Comparison of ENCODE assay signal across 12 mouse cellular contexts in the genomic region with DNA sequence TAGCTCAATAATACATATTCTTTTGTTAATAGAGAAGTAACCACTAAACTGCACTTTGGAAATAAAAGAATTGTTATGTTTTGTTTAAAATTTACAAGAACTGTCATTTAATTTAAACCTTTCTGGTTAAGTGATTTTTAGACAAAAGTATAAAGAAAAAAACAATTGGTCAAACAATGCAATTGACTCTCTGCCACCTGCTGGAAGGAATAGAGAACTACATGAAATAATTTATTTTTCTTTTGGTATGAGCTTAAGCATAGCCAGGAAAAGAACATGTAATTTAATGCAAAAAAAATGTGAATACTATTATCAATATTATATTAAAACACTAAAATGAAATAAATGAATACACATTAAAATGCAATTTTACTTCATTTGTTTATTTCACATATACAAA.
DNase-seq lines count a peak whose midpoint lies in the region; ATAC-seq and TF ChIP-seq lines count a peak whose summit lies in the region.
"Had no signal": no experiment of that assay in that cellular context is flagged by ENCODE, and none has a peak within 500 bp of the region (broad histone marks: within the 10 kb centered on the region; RNA-seq: fewer than 3 reads in every experiment).

No protein-coding gene starts in this region.

- no peak for TF ChIP-seq POLR2A in MEL (IDR thresholded peaks at IDR 0.05; ENCODE audit: control insufficient read depth in 1 of 2, insufficient read depth in 1 of 2, low read depth in 1 of 2, low read length in 2 of 2, poor library complexity in 1 of 2)

- H3K9ac ChIP-seq in intestine, postnatal 0 days (ENCODE audit: low read depth, low read length) = no peak overlapping the region
- no peak overlapping the region for H3K9ac ChIP-seq in intestine, embryonic 15.5 days
- H3K9ac ChIP-seq in MEL (ENCODE audit: control insufficient read depth, low read depth, low read length, poor library complexity, severe bottlenecking) = no peak overlapping the region
- no peak overlapping the region for H3K9ac ChIP-seq in embryonic facial prominence, embryonic 14.5 days (ENCODE audit: low read depth, low read length)
- H3K9ac ChIP-seq: limb, embryonic 13.5 days; neural tube, embryonic 12.5 days had no signal

- no peak for TF ChIP-seq EP300 in MEL (IDR thresholded peaks at IDR 0.05; ENCODE audit: low read depth in 1 of 2, low read length in 2 of 2)

- no peaks in the 10 kb centered on the region for H3K79me2 ChIP-seq in MEL (ENCODE audit: control insufficient read depth, insufficient read depth, low read length, poor library complexity)

- no peak overlapping the region for H3K4me3 ChIP-seq in intestine, postnatal 0 days (ENCODE audit: low read depth, low read length)
- no peak overlapping the region for H3K4me3 ChIP-seq in intestine, embryonic 15.5 days (replicated peaks)
- no peak overlapping the region for H3K4me3 ChIP-seq in MEL (ENCODE audit: control insufficient read depth in 1 of 2, insufficient read depth in 1 of 2, low read depth in 2 of 2, low read length in 2 of 2)
- no peak overlapping the region for H3K4me3 ChIP-seq in embryonic facial prominence, embryonic 14.5 days (ENCODE audit: low read depth, low read length)
- H3K4me3 ChIP-seq: erythroblast, embryonic 14.5 days; limb, embryonic 13.5 days; neural tube, embryonic 12.5 days had no signal

- DNase-seq in A20 (ENCODE audit: low read depth, low spot score) (peak; percentile 37), MEL (ENCODE audit: low read depth, low spot score) (peak; percentile 26)
- DNase-seq in embryonic facial prominence, embryonic 14.5 days (ENCODE audit: low spot score) = peak; percentile 42
- no peak for DNase-seq in spleen, postnatal 14 days (ENCODE audit: low spot score in 2 of 2)
- no peak for DNase-seq in layer of hippocampus, postnatal 25 days (ENCODE audit: extremely low spot score in 1 of 2, low spot score in 1 of 2)
- DNase-seq: heart, postnatal 36 days; thymus, postnatal 14 days had no signal

- H3K9me3 ChIP-seq in intestine, postnatal 0 days (ENCODE audit: control insufficient read depth) = no peaks in the 10 kb centered on the region
- H3K9me3 ChIP-seq in intestine, embryonic 15.5 days = no peaks in the 10 kb centered on the region
- H3K9me3 ChIP-seq in MEL (replicated peaks; ENCODE audit: insufficient read depth, low read length) = no peaks in the 10 kb centered on the region
- H3K9me3 ChIP-seq in embryonic facial prominence, embryonic 14.5 days (ENCODE audit: control insufficient read depth, low read length) = no peaks in the 10 kb centered on the region
- H3K9me3 ChIP-seq: limb, embryonic 13.5 days; neural tube, embryonic 12.5 days had no signal

- no peak for ATAC-seq in intestine, postnatal 0 days
- ATAC-seq in intestine, embryonic 15.5 days = no peak
- no peak for ATAC-seq in embryonic facial prominence, embryonic 14.5 days (ENCODE audit: low read depth)

- TF ChIP-seq RAD21 in MEL (IDR thresholded peaks at IDR 0.05; ENCODE audit: low read depth, low read length) = peak; percentile 66

- H3K4me2 ChIP-seq in intestine, postnatal 0 days (replicated peaks; ENCODE audit: low read depth) = no peak overlapping the region
- H3K4me2 ChIP-seq in intestine, embryonic 15.5 days (replicated peaks) = no peak overlapping the region
- no peak overlapping the region for H3K4me2 ChIP-seq in embryonic facial prominence, embryonic 14.5 days (ENCODE audit: low read depth, low read length)
- H3K4me2 ChIP-seq: limb, embryonic 13.5 days; neural tube, embryonic 12.5 days had no signal

- H3K27ac ChIP-seq in intestine, postnatal 0 days (ENCODE audit: low read depth, low read length) = no peak overlapping the region
- H3K27ac ChIP-seq in intestine, embryonic 15.5 days = no peak overlapping the region
- no peak overlapping the region for H3K27ac ChIP-seq in MEL (ENCODE audit: control insufficient read depth, low read depth, low read length)
- H3K27ac ChIP-seq in embryonic facial prominence, embryonic 14.5 days (replicated peaks; ENCODE audit: low read depth, low read length) = no peak overlapping the region
- H3K27ac ChIP-seq: limb, embryonic 13.5 days; neural tube, embryonic 12.5 days had no signal

- H3K36me3 ChIP-seq in intestine, postnatal 0 days (ENCODE audit: control insufficient read depth, insufficient read depth) = no peaks in the 10 kb centered on the region
- no peaks in the 10 kb centered on the region for H3K36me3 ChIP-seq in intestine, embryonic 15.5 days
- no peaks in the 10 kb centered on the region for H3K36me3 ChIP-seq in MEL (ENCODE audit: control insufficient read depth in 1 of 2, insufficient read depth in 2 of 2, low read length in 2 of 2)
- H3K36me3 ChIP-seq in embryonic facial prominence, embryonic 14.5 days (ENCODE audit: control insufficient read depth, insufficient read depth, low read length) = no peaks in the 10 kb centered on the region
- H3K36me3 ChIP-seq: limb, embryonic 13.5 days; neural tube, embryonic 12.5 days had no signal

- H3K4me1 ChIP-seq in intestine, postnatal 0 days (replicated peaks; ENCODE audit: control insufficient read depth, insufficient read depth, low read length) = no peaks in the 10 kb centered on the region
- H3K4me1 ChIP-seq in intestine, embryonic 15.5 days (replicated peaks) = no peaks in the 10 kb centered on the region
- no peaks in the 10 kb centered on the region for H3K4me1 ChIP-seq in MEL (ENCODE audit: control insufficient read depth in 1 of 2, insufficient read depth in 2 of 2, low read length in 2 of 2)
- no peaks in the 10 kb centered on the region for H3K4me1 ChIP-seq in embryonic facial prominence, embryonic 14.5 days (ENCODE audit: control insufficient read depth, insufficient read depth, low read length)
- H3K4me1 ChIP-seq: limb, embryonic 13.5 days; neural tube, embryonic 12.5 days had no signal

- TF ChIP-seq CTCF in intestine, postnatal 0 days (IDR thresholded peaks at IDR 0.05; ENCODE audit: low read depth) = peak; percentile 65
- TF ChIP-seq CTCF in MEL (IDR thresholded peaks at IDR 0.05 in 2 of 3, conservative IDR thresholded peaks at IDR 0.05 in 1 of 3; ENCODE audit: control insufficient read depth in 1 of 3, insufficient read depth in 1 of 3, low read depth in 2 of 3, low read length in 3 of 3, poor library complexity in 1 of 3, severe bottlenecking in 1 of 3) = peak in 2 of 3 experiments; percentile 18 to 58; a peak in 3 of 6 replicates

- no peaks in the 10 kb centered on the region for H3K27me3 ChIP-seq in intestine, postnatal 0 days (replicated peaks; ENCODE audit: control insufficient read depth, insufficient read depth, low read length)
- no peaks in the 10 kb centered on the region for H3K27me3 ChIP-seq in intestine, embryonic 15.5 days (replicated peaks)
- H3K27me3 ChIP-seq in MEL (ENCODE audit: control insufficient read depth in 1 of 2, insufficient read depth in 2 of 2, low read length in 2 of 2) = no peaks in the 10 kb centered on the region
- no peaks in the 10 kb centered on the region for H3K27me3 ChIP-seq in embryonic facial prominence, embryonic 14.5 days (replicated peaks; ENCODE audit: control insufficient read depth, insufficient read depth, low read length)
- H3K27me3 ChIP-seq: limb, embryonic 13.5 days; neural tube, embryonic 12.5 days had no signal

TF ChIP-seq in MEL, 35 proteins besides CTCF, POLR2A, EP300 and RAD21:
- TF ChIP-seq NELFE (IDR thresholded peaks at IDR 0.05; ENCODE audit: low read depth, low read length) (no peak), GABPA (IDR thresholded peaks at IDR 0.05; ENCODE audit: low read depth, low read length) (no peak), JUND (IDR thresholded peaks at IDR 0.05; ENCODE audit: low read depth, low read length) (no peak), UBTF (IDR thresholded peaks at IDR 0.05; ENCODE audit: borderline replicate concordance, insufficient read depth, low read depth, low read length) (no peak), HCFC1 (IDR thresholded peaks at IDR 0.05; ENCODE audit: low read depth, low read length) (no peak), NRF1 (IDR thresholded peaks at IDR 0.05; ENCODE audit: insufficient read depth, low read depth, low read length, poor library complexity, severe bottlenecking) (no peak), ZC3H11A (IDR thresholded peaks at IDR 0.05; ENCODE audit: low read depth, low read length) (peak; percentile 82), GATA1 (IDR thresholded peaks at IDR 0.05; ENCODE audit: low read depth, low read length) (no peak), RCOR1 (IDR thresholded peaks at IDR 0.05; ENCODE audit: low read depth, low read length) (no peak), MAZ (IDR thresholded peaks at IDR 0.05; ENCODE audit: low read depth, low read length) (no peak), E2F4 (IDR thresholded peaks at IDR 0.05; ENCODE audit: borderline replicate concordance, low read depth, low read length) (no peak), SMC3 (IDR thresholded peaks at IDR 0.05; ENCODE audit: low read depth, low read length) (peak; percentile 80), ZNF384 (IDR thresholded peaks at IDR 0.05; ENCODE audit: low read depth, low read length) (0 out of 2 replicates have a peak, but pooled peaks have one; percentile 49), KAT2A (conservative IDR thresholded peaks at IDR 0.05; ENCODE audit: low read depth, low read length) (no peak)
TF ChIP-seq in MEL: peak in this region for 3.

Comparison
In these comparisons a context has a peak if more than half of its experiments do, and no peak if none do; other contexts are left out.
1. DNase-seq: peak in A20 (single experiment), MEL (single experiment) and embryonic facial prominence, embryonic 14.5 days (single experiment); none in spleen, postnatal 14 days (0 of 2) and layer of hippocampus, postnatal 25 days (0 of 2).